Mouse (Mus musculus): Measurements from ENCODE around the gene Brd2. TPM values are rescaled to one million over a fixed set of nuclear protein-coding genes. Genes with fewer than 3 reads are reported as not detected.

The Brd2 gene
- total and polyA plus RNA-seq, 2 experiments from 2014 or later = 129 to 219 TPM

GRCm38 (mm10) chr17:34114114-34114513 is 8.3 kb downstream of the Brd2 start:
- no peak for ATAC-seq

GRCm38 (mm10) chr17:34110309-34110708 is 12.1 kb downstream of the Brd2 start:
- no peaks in the 10 kb centered on the region for H3K27me3 ChIP-seq (ENCODE audit: insufficient read depth, low read length)
- peaks cover 62% of the 10 kb centered on the region for H3K36me3 ChIP-seq (ENCODE audit: insufficient read depth)
- WGBS = 45% methylated on average over 8 of the region's 8 CpGs
- DNase-seq (no peak), ATAC-seq (peak; percentile 5; the same call in 1 of the 2 replicates)
- no peaks in the 10 kb centered on the region for H3K9me3 ChIP-seq (ENCODE audit: low read length)
- no peak overlapping the region for H3K4me2 ChIP-seq (ENCODE audit: low read depth)
- H3K9ac ChIP-seq = 0 out of 2 replicates have a peak overlapping the region, but pooled peaks have one; percentile 1
- H3K4me1 ChIP-seq (ENCODE audit: insufficient read depth) = 0 out of 2 replicates have a peak, but pooled peaks cover 4% of the 10 kb centered on the region
- H3K27ac ChIP-seq (ENCODE audit: low read depth, low read length) = peak overlapping the region; percentile 35; the same call in 1 of the 2 replicates
- no peak overlapping the region for H3K4me3 ChIP-seq (ENCODE audit: low read depth, low read length)
- no peak for TF ChIP-seq CTCF (IDR thresholded peaks at IDR 0.05; ENCODE audit: low read depth)

More at GRCm38 (mm10) chr17:34114114-34114513, 8.3 kb downstream of the Brd2 start:
- Histone ChIP-seq H3K4me1 (ENCODE audit: insufficient read depth) (peaks cover 7% of the 10 kb centered on the region; the same call in 1 of the 2 replicates), H3K4me2 (ENCODE audit: low read depth) (no peak overlapping the region), H3K36me3 (ENCODE audit: insufficient read depth) (peaks cover 84% of the 10 kb centered on the region), H3K4me3 (ENCODE audit: low read depth, low read length) (no peak overlapping the region), H3K9me3 (ENCODE audit: low read length) (no peaks in the 10 kb centered on the region), H3K27me3 (ENCODE audit: insufficient read depth, low read length) (no peaks in the 10 kb centered on the region), H3K27ac (ENCODE audit: low read depth, low read length) (no peak overlapping the region), H3K9ac (no peak overlapping the region)
- DNase-seq = no peak
- WGBS = 93% methylated on average over 7 of the region's 7 CpGs
- no peak for TF ChIP-seq CTCF (IDR thresholded peaks at IDR 0.05; ENCODE audit: low read depth)

GRCm38 (mm10) chr17:34109806-34110195 is 12.6 kb downstream of the Brd2 start:
- 53% methylated on average over 3 of the region's 3 CpGs for WGBS
- peak overlapping the region; percentile 54 for H3K27ac ChIP-seq (ENCODE audit: low read depth, low read length)
- no peak overlapping the region for H3K4me3 ChIP-seq (ENCODE audit: low read depth, low read length)
- no peak overlapping the region for H3K4me2 ChIP-seq (ENCODE audit: low read depth)
- peaks cover 57% of the 10 kb centered on the region for H3K36me3 ChIP-seq (ENCODE audit: insufficient read depth)
- TF ChIP-seq CTCF (IDR thresholded peaks at IDR 0.05; ENCODE audit: low read depth) = no peak
- DNase-seq (no peak), ATAC-seq (peak; percentile 39)
- H3K27me3 ChIP-seq (ENCODE audit: insufficient read depth, low read length) = no peaks in the 10 kb centered on the region
- H3K4me1 ChIP-seq (ENCODE audit: insufficient read depth) = 0 out of 2 replicates have a peak, but pooled peaks cover 4% of the 10 kb centered on the region
- H3K9ac ChIP-seq = 0 out of 2 replicates have a peak overlapping the region, but pooled peaks have one; percentile 10
- no peaks in the 10 kb centered on the region for H3K9me3 ChIP-seq (ENCODE audit: low read length)

GRCm38 (mm10) chr17:34109038-34109805 is 13.2 kb downstream of the Brd2 start:
- 70% methylated on average over 14 of the region's 14 CpGs for WGBS
- ATAC-seq (peak; percentile 61), DNase-seq (peak; percentile 59)
- peaks cover 51% of the 10 kb centered on the region for H3K36me3 ChIP-seq (ENCODE audit: insufficient read depth)
- H3K4me2 ChIP-seq (ENCODE audit: low read depth) = no peak overlapping the region
- H3K27me3 ChIP-seq (ENCODE audit: insufficient read depth, low read length) = no peaks in the 10 kb centered on the region
- 0 out of 2 replicates have a peak overlapping the region, but pooled peaks have one; percentile 10 for H3K9ac ChIP-seq
- TF ChIP-seq CTCF (IDR thresholded peaks at IDR 0.05; ENCODE audit: low read depth) = peak; percentile 47
- 0 out of 2 replicates have a peak, but pooled peaks cover 4% of the 10 kb centered on the region for H3K4me1 ChIP-seq (ENCODE audit: insufficient read depth)
- peak overlapping the region; percentile 54; the same call in 1 of the 2 replicates for H3K27ac ChIP-seq (ENCODE audit: low read depth, low read length)
- H3K4me3 ChIP-seq (ENCODE audit: low read depth, low read length) = no peak overlapping the region
- H3K9me3 ChIP-seq (ENCODE audit: low read length) = no peaks in the 10 kb centered on the region

- ATAC-seq (no peak), DNase-seq (no peak)
- Histone ChIP-seq H3K4me2 (ENCODE audit: low read depth) (no peak overlapping the region), H3K27ac (ENCODE audit: low read depth, low read length) (no peak overlapping the region), H3K27me3 (ENCODE audit: insufficient read depth, low read length) (no peaks in the 10 kb centered on the region), H3K9ac (no peak overlapping the region), H3K9me3 (ENCODE audit: low read length) (no peaks in the 10 kb centered on the region), H3K36me3 (ENCODE audit: insufficient read depth) (peaks cover 43% of the 10 kb centered on the region), H3K4me1 (ENCODE audit: insufficient read depth) (0 out of 2 replicates have a peak, but pooled peaks cover 4% of the 10 kb centered on the region), H3K4me3 (ENCODE audit: low read depth, low read length) (no peak overlapping the region)
- 65% methylated on average over 5 of the region's 6 CpGs for WGBS
- no peak for TF ChIP-seq CTCF (IDR thresholded peaks at IDR 0.05; ENCODE audit: low read depth)
These were observed 14.0 kb downstream of the Brd2 start for GRCm38 (mm10) chr17:34108460-34108859.

- no peak overlapping the region for H3K4me3 ChIP-seq (ENCODE audit: low read depth, low read length)
- H3K9ac ChIP-seq = no peak overlapping the region
- ATAC-seq (peak; percentile 44), DNase-seq (no peak)
- H3K9me3 ChIP-seq (ENCODE audit: low read length) = no peaks in the 10 kb centered on the region
- 0 out of 2 replicates have a peak, but pooled peaks cover 4% of the 10 kb centered on the region for H3K4me1 ChIP-seq (ENCODE audit: insufficient read depth)
- no peaks in the 10 kb centered on the region for H3K27me3 ChIP-seq (ENCODE audit: insufficient read depth, low read length)
- H3K36me3 ChIP-seq (ENCODE audit: insufficient read depth) = peaks cover 32% of the 10 kb centered on the region
- no peak for TF ChIP-seq CTCF (IDR thresholded peaks at IDR 0.05; ENCODE audit: low read depth)
- H3K4me2 ChIP-seq (ENCODE audit: low read depth) = no peak overlapping the region
- 74% methylated on average over 7 of the region's 7 CpGs for WGBS
- no peak overlapping the region for H3K27ac ChIP-seq (ENCODE audit: low read depth, low read length)
These were observed 15.1 kb downstream of the Brd2 start for GRCm38 (mm10) chr17:34107109-34107867.

Measured in forebrain, postnatal 0 days (tissue).